Mouse (Mus musculus) liver, embryonic 15.5 days (tissue): ENCODE data around the gene Lrig1. TPM values are rescaled to one million over a fixed set of nuclear protein-coding genes. Genes with fewer than 3 reads are reported as not detected.

Experiments used
- ATAC-seq: fragments of 200-750 bp; cut with Nextera tagmentation; 2 replicates; pipeline ENCODE4 v1.8.0; 2017; ENCODE audit warnings: moderate number of reproducible peaks, mild to moderate bottlenecking, moderate library complexity; ENCODE audit not compliant: insufficient read depth
- H3K27ac ChIP-seq: fragments of 300-500 bp; sonication (generic); replicated peaks from 2 replicates; pipeline ENCODE4 v1.5.1; 2015; ENCODE audit warnings: mild to moderate bottlenecking, inconsistent platforms
- H3K27me3 ChIP-seq: fragments of 300-500 bp; sonication (generic); 2 replicates; pipeline ENCODE4 v1.6.1; 2015; ENCODE audit warnings: mild to moderate bottlenecking, inconsistent platforms
- H3K36me3 ChIP-seq: fragments of 300-500 bp; sonication (generic); replicated peaks from 2 replicates; pipeline ENCODE4 v1.6.1; 2015; ENCODE audit warnings: moderate library complexity, mild to moderate bottlenecking, inconsistent platforms
- H3K4me1 ChIP-seq: fragments of 300-500 bp; sonication (generic); replicated peaks from 2 replicates; pipeline ENCODE4 v1.6.1; 2015; ENCODE audit warnings: inconsistent platforms
- H3K4me2 ChIP-seq: fragments of 300-500 bp; sonication (generic); 2 replicates; pipeline ENCODE4 v1.6.1; 2015; ENCODE audit warnings: moderate library complexity, mild to moderate bottlenecking, inconsistent platforms
- H3K4me3 ChIP-seq: fragments of 300-500 bp; sonication (generic); replicated peaks from 2 replicates; pipeline ENCODE4 v1.5.1; 2015; ENCODE audit warnings: mild to moderate bottlenecking, inconsistent platforms
- H3K9ac ChIP-seq: fragments of 300-500 bp; sonication (generic); 2 replicates; pipeline ENCODE4 v1.6.1; 2015; ENCODE audit warnings: moderate library complexity, mild to moderate bottlenecking, inconsistent platforms
- H3K9me3 ChIP-seq: fragments of 300-500 bp; sonication (generic); replicated peaks from 2 replicates; pipeline ENCODE4 v1.6.1; 2016; ENCODE audit warnings: inconsistent platforms
- WGBS: fragments of 180-500 bp; shearing (Covaris S2); methylation state at CpG from one replicate; pipeline ENCODE4 v1.1.7; 2015; ENCODE audit warnings: mixed read lengths; ENCODE audit not compliant: insufficient replicate concordance; 5-methylcytosine and 5-hydroxymethylcytosine counted together
- polyA plus RNA-seq: library from polyadenylated mRNA; unstranded; fragments of >200 nt; fragmentation: Nextera tagmentation; extraction: Ambion mirVana; gene quantifications from 2 replicates; pipeline ENCODE4 v1.2.1, GENCODE M21; 2015

The Lrig1 gene
- polyA plus RNA-seq, 1 experiment from 2014 or later = 2.7 TPM

GRCm38 (mm10) chr6:94658136-94658480 lies 41.9 kb downstream of the Lrig1 start:
- H3K4me1 ChIP-seq = 0 out of 2 replicates have a peak, but pooled peaks cover 3% of the 10 kb centered on the region
- ATAC-seq = no peak

GRCm38 (mm10) chr6:94657204-94658135 lies 42.5 kb downstream of the Lrig1 start:
- Histone ChIP-seq H3K9ac (no peak overlapping the region), H3K9me3 (no peaks in the 10 kb centered on the region), H3K36me3 (no peaks in the 10 kb centered on the region), H3K27me3 (no peaks in the 10 kb centered on the region; the same call in 1 of the 2 replicates), H3K4me3 (no peak overlapping the region), H3K4me2 (no peak overlapping the region), H3K27ac (no peak overlapping the region), H3K4me1 (0 out of 2 replicates have a peak, but pooled peaks cover 3% of the 10 kb centered on the region)
- ATAC-seq = no peak
- 64% methylated on average over 12 of the region's 12 CpGs for WGBS

More at GRCm38 (mm10) chr6:94658136-94658480, 41.9 kb downstream of the Lrig1 start:
- Histone ChIP-seq H3K9me3 (no peaks in the 10 kb centered on the region), H3K9ac (no peak overlapping the region), H3K27me3 (no peaks in the 10 kb centered on the region; the same call in 1 of the 2 replicates), H3K4me2 (no peak overlapping the region), H3K36me3 (no peaks in the 10 kb centered on the region), H3K27ac (no peak overlapping the region), H3K4me3 (no peak overlapping the region)
- 51% methylated on average over 6 of the region's 6 CpGs for WGBS

GRCm38 (mm10) chr6:94655818-94656478 lies 44.0 kb downstream of the Lrig1 start:
- WGBS = 10% methylated on average over 5 of the region's 5 CpGs
- H3K27me3 ChIP-seq = no peaks in the 10 kb centered on the region; the same call in 1 of the 2 replicates
- ATAC-seq = no peak

GRCm38 (mm10) chr6:94653388-94654316 lies 46.3 kb downstream of the Lrig1 start:
- 51% methylated on average over 10 of the region's 10 CpGs for WGBS
- H3K27me3 ChIP-seq = no peaks in the 10 kb centered on the region; the same call in 1 of the 2 replicates
- ATAC-seq = no peak
- H3K27ac ChIP-seq = no peak overlapping the region
- no peaks in the 10 kb centered on the region for H3K9me3 ChIP-seq
- peaks cover 11% of the 10 kb centered on the region; the same call in 1 of the 2 replicates for H3K4me1 ChIP-seq
- H3K4me2 ChIP-seq = no peak overlapping the region
- H3K9ac ChIP-seq = no peak overlapping the region
- H3K36me3 ChIP-seq = no peaks in the 10 kb centered on the region
- H3K4me3 ChIP-seq = no peak overlapping the region

More at GRCm38 (mm10) chr6:94655818-94656478, 44.0 kb downstream of the Lrig1 start:
- no peaks in the 10 kb centered on the region for H3K36me3 ChIP-seq
- no peak overlapping the region for H3K27ac ChIP-seq
- H3K4me1 ChIP-seq = 0 out of 2 replicates have a peak, but pooled peaks cover 3% of the 10 kb centered on the region
- H3K9ac ChIP-seq = no peak overlapping the region
- no peaks in the 10 kb centered on the region for H3K9me3 ChIP-seq
- no peak overlapping the region for H3K4me3 ChIP-seq
- H3K4me2 ChIP-seq = no peak overlapping the region

GRCm38 (mm10) chr6:94652659-94653213 lies 47.2 kb downstream of the Lrig1 start:
- no peak for ATAC-seq
- no peaks in the 10 kb centered on the region for H3K36me3 ChIP-seq
- H3K9me3 ChIP-seq = no peaks in the 10 kb centered on the region
- H3K27ac ChIP-seq = no peak overlapping the region
- WGBS = 59% methylated on average over 6 of the region's 6 CpGs
- H3K27me3 ChIP-seq = no peaks in the 10 kb centered on the region
- no peak overlapping the region for H3K9ac ChIP-seq
- peaks cover 14% of the 10 kb centered on the region; the same call in 1 of the 2 replicates for H3K4me1 ChIP-seq
- no peak overlapping the region for H3K4me3 ChIP-seq
- no peak overlapping the region for H3K4me2 ChIP-seq

GRCm38 (mm10) chr6:94651541-94651940 lies 48.4 kb downstream of the Lrig1 start:
- Histone ChIP-seq H3K36me3 (no peaks in the 10 kb centered on the region), H3K9ac (no peak overlapping the region), H3K27me3 (no peaks in the 10 kb centered on the region), H3K9me3 (no peaks in the 10 kb centered on the region), H3K4me3 (no peak overlapping the region), H3K4me2 (no peak overlapping the region), H3K27ac (no peak overlapping the region), H3K4me1 (peaks cover 19% of the 10 kb centered on the region; the same call in 1 of the 2 replicates)
- 71% methylated on average over 17 of the region's 17 CpGs for WGBS
- no peak for ATAC-seq

GRCm38 (mm10) chr6:94649637-94650036 lies 50.3 kb downstream of the Lrig1 start:
- Histone ChIP-seq H3K27me3 (no peaks in the 10 kb centered on the region), H3K9me3 (no peaks in the 10 kb centered on the region), H3K27ac (no peak overlapping the region), H3K9ac (no peak overlapping the region), H3K4me3 (no peak overlapping the region), H3K4me1 (peaks cover 19% of the 10 kb centered on the region; the same call in 1 of the 2 replicates), H3K4me2 (no peak overlapping the region), H3K36me3 (no peaks in the 10 kb centered on the region)
- WGBS = 68% methylated on average over 1 of the region's 1 CpGs
- no peak for ATAC-seq

- peaks cover 16% of the 10 kb centered on the region; the same call in 1 of the 2 replicates for H3K4me1 ChIP-seq
- no peaks in the 10 kb centered on the region for H3K27me3 ChIP-seq
- peak; percentile 32 for ATAC-seq
- H3K9me3 ChIP-seq = no peaks in the 10 kb centered on the region
- H3K27ac ChIP-seq = peak overlapping the region; percentile 56; the same call in 1 of the 2 replicates
- no peak overlapping the region for H3K4me3 ChIP-seq
- H3K9ac ChIP-seq = no peak overlapping the region
- peak overlapping the region; percentile 10; the same call in 1 of the 2 replicates for H3K4me2 ChIP-seq
- WGBS = 40% methylated on average over 4 of the region's 4 CpGs
- no peaks in the 10 kb centered on the region for H3K36me3 ChIP-seq
Observed at GRCm38 (mm10) chr6:94648496-94648895, 51.5 kb downstream of the Lrig1 start.

- WGBS = 22% methylated on average over 10 of the region's 10 CpGs
Observed at GRCm38 (mm10) chr6:94647574-94648430, 52.2 kb downstream of the Lrig1 start.

More at GRCm38 (mm10) chr6:94647574-94648430, 52.2 kb downstream of the Lrig1 start:
- H3K4me2 ChIP-seq = 0 out of 2 replicates have a peak overlapping the region, but pooled peaks have one; percentile 10
- peak; percentile 69 for ATAC-seq
- H3K4me3 ChIP-seq = no peak overlapping the region
- H3K4me1 ChIP-seq = peaks cover 16% of the 10 kb centered on the region; the same call in 1 of the 2 replicates
- no peaks in the 10 kb centered on the region for H3K36me3 ChIP-seq
- no peaks in the 10 kb centered on the region for H3K9me3 ChIP-seq
- H3K9ac ChIP-seq = no peak overlapping the region
- peak overlapping the region; percentile 56 for H3K27ac ChIP-seq
- H3K27me3 ChIP-seq = no peaks in the 10 kb centered on the region
